Mouse (Mus musculus) spleen, adult 2 months (tissue): Measurements from ENCODE around the gene P4ha2.

ENCODE experiments used
- CTCF ChIP-seq: fragments of 200-500 bp; IDR thresholded peaks from 2 replicates; pipeline ENCODE4 v1.5.1; 2011; ENCODE audit warnings: mild to moderate bottlenecking, inconsistent platforms; ENCODE audit not compliant: insufficient read depth, insufficient read length, insufficient replicate concordance; ENCODE audit errors: extremely low read depth
- POLR2A ChIP-seq: fragments of 200-500 bp; IDR thresholded peaks from 2 replicates; pipeline ENCODE4 v1.6.1; 2011; ENCODE audit warnings: low read depth, low read length, inconsistent platforms

GRCm38 (mm10) chr11:54102706-54103449, 3.0 kb downstream of the P4ha2 start:
- TF ChIP-seq CTCF, result no peak
- TF ChIP-seq POLR2A, result no peak
